Mouse (Mus musculus) small intestine, adult 2 months (tissue): Measurements from ENCODE around the gene Gm5460. TPM values are rescaled to one million over a fixed set of nuclear protein-coding genes. Genes with fewer than 3 reads are reported as not detected.

Source experiments
- H3K27ac ChIP-seq: fragments of 200-500 bp; 2 replicates; pipeline ENCODE4 v1.5.1; 2012; ENCODE audit warnings: low read depth, low read length, control low read depth, inconsistent platforms; ENCODE audit not compliant: insufficient read depth
- H3K27me3 ChIP-seq: fragments of 200-500 bp; 2 replicates; pipeline ENCODE4 v1.6.1; 2012; ENCODE audit warnings: mild to moderate bottlenecking, moderate library complexity, low read length, inconsistent platforms; ENCODE audit not compliant: control insufficient read depth, insufficient read depth
- H3K36me3 ChIP-seq: fragments of 200-500 bp; 2 replicates; pipeline ENCODE4 v1.6.1; 2012; ENCODE audit warnings: mild to moderate bottlenecking, low read length, control low read depth, inconsistent platforms; ENCODE audit not compliant: control insufficient read depth, insufficient read depth
- H3K4me1 ChIP-seq: fragments of 200-500 bp; 2 replicates; pipeline ENCODE4 v1.6.1; 2012; ENCODE audit warnings: low read length, inconsistent platforms, mixed read lengths; ENCODE audit not compliant: control insufficient read depth, insufficient read depth, insufficient read length
- H3K4me3 ChIP-seq: fragments of 200-500 bp; 2 replicates; pipeline ENCODE4 v1.5.1; 2012; ENCODE audit warnings: low read depth, mild to moderate bottlenecking, control low read depth, inconsistent platforms, low read length, moderate library complexity
- CTCF ChIP-seq: fragments of 200-500 bp; IDR thresholded peaks from 2 replicates; pipeline ENCODE4 v1.5.1; 2012; ENCODE audit warnings: low read depth, mild to moderate bottlenecking, control low read depth, inconsistent platforms, low read length, moderate library complexity, mixed read lengths; ENCODE audit not compliant: insufficient replicate concordance, insufficient read length; ENCODE audit errors: extremely low read depth
- POLR2A ChIP-seq: fragments of 200-500 bp; IDR thresholded peaks from 2 replicates; pipeline ENCODE4 v1.6.1; 2012; ENCODE audit warnings: low read depth, mild to moderate bottlenecking, control low read depth, inconsistent platforms, low read length, moderate library complexity
- WGBS: fragments of 180-500 bp; shearing (Covaris S2); methylation state at CpG from one replicate; pipeline ENCODE4 v1.1.7; 2018; 5-methylcytosine and 5-hydroxymethylcytosine counted together
- polyA plus RNA-seq: library from polyadenylated mRNA; depleted of rRNA; stranded (reverse); fragments of >200 nt; gene quantifications from 2 replicates; pipeline ENCODE4 v1.2.3, GENCODE M21; 2012

Gene Gm5460
- polyA plus RNA-seq, 1 experiment = not detected

DNA sequence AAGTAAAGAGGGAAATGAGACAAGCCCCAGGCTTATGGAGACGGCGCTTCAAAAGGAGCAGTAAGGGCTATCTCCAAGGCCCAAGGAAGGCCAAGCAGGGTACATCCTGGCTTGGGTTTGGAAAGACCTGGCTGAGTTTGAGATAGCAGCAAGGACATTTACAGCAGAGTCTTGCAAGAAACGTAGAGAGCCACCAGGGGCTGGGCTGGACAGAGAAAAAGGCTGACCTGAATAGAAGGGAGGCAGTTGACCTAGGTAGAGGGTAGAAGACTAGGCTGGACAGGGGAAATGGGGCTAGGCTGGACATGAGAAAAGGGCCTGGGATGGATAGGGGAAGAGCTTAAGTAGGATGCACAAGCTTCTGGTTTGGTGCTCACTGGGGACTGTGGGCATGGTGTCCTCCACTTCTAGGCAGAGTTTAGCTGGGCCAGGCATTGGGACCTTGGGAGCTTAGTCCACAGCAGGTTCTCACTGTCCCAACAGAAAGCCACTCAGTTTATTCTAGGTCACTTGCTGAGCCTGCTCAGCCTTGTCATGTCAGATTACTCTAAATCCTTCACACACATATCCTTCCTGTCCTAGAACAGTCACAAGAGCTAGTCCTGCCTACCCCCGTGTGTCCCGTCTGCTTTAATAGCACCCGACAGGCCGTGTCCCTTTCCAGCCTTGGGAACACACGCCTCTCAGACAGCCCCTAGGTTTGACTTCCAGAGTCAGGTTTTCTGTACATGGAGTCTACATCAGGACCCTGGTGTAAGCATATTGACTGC is 17.5 kb downstream of the Gm5460 start:
- TF ChIP-seq POLR2A (no peak), CTCF (no peak)
- no peak overlapping the region for H3K27ac ChIP-seq
- no peaks in the 10 kb centered on the region for H3K4me1 ChIP-seq
- H3K4me3 ChIP-seq = no peak overlapping the region
- H3K36me3 ChIP-seq = no peaks in the 10 kb centered on the region
- WGBS = 84% methylated on average over 8 of the region's 8 CpGs
- H3K27me3 ChIP-seq = no peaks in the 10 kb centered on the region

DNA sequence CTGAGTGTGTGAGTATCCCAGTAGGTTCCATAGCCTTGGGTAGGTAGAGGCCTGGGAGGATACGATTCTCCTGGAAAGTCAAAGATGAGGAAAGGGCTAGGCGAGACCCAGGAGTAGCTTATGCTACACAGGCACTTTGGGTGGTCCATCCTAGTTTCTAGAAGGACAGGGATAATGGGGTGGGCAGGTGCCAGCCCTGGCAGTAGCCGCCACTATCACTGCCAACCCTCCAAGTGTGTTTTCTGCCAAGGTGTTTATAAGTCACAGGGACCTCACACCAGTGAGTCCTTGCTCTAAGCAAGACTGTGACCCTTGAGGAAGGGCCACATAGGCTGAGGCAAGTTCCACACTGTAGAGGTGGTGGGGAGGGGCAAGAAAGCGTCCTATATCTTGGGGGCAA is 24.7 kb downstream of the Gm5460 start:
- no peak overlapping the region for H3K27ac ChIP-seq
- no peak overlapping the region for H3K4me3 ChIP-seq
- no peaks in the 10 kb centered on the region for H3K36me3 ChIP-seq
- TF ChIP-seq CTCF = no peak
- no peak for TF ChIP-seq POLR2A
- WGBS = 74% methylated on average over 4 of the region's 4 CpGs
- H3K27me3 ChIP-seq = no peaks in the 10 kb centered on the region
- H3K4me1 ChIP-seq = no peaks in the 10 kb centered on the region

DNA sequence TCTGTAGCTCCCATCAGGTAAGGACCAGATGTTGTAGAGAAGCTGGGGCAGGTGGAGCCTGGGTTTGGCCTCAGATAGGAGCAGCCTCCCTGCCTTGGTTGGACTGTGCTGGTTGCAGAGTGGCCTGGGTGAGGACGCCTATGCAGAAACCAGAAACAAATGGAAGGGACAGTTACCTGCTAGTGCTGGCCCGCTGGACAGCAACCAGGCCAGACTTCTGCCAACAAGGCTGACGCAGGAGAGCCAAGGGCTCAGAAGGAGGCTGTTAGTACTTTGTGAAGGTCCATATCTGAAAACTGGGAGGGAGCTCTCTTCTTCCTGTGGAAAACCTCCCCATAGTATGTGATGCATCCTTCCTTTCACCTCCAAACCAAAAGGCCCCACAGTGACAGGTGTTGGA is 26.8 kb downstream of the Gm5460 start:
- 45% methylated on average over 3 of the region's 3 CpGs for WGBS
- Histone ChIP-seq H3K27ac (no peak overlapping the region), H3K27me3 (no peaks in the 10 kb centered on the region), H3K36me3 (no peaks in the 10 kb centered on the region), H3K4me3 (no peak overlapping the region), H3K4me1 (no peaks in the 10 kb centered on the region)
- TF ChIP-seq POLR2A (no peak), CTCF (no peak)

DNA sequence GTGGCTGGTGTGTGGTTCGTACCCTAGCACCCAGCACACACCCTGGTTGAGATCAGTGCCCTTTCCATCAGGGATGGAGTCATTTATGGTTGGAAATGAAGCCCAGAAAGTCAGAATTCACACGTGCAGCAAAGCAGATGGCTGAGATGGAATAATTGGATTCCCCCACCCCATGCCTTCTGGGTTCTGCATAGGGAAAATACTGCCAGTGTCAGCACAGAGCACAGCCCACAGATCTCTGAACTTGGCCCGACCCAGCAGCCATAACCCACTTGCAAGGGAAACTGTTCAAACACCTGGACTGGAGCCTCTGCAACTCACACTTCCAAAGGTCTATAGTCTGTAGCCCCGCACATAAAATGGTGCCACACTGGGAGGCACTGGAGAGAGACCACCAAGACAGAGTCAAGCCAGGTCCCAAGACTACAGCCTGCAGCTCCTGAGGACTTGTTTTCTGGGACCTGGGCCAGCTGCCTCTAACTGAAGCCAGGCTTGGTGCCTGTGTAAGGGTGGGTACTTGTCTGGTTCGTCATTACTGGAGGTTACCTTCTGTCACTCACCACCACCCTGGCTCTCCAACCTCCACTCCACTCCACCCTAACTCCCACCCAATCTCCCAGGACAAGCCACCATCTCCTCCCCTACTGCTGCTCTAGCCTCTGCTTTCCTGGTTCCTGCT is 33.7 kb downstream of the Gm5460 start:
- H3K27me3 ChIP-seq = no peaks in the 10 kb centered on the region
- no peaks in the 10 kb centered on the region for H3K36me3 ChIP-seq
- H3K27ac ChIP-seq = no peak overlapping the region
- TF ChIP-seq CTCF (no peak), POLR2A (no peak)
- no peak overlapping the region for H3K4me3 ChIP-seq
- WGBS = 64% methylated on average over 5 of the region's 5 CpGs
- no peaks in the 10 kb centered on the region for H3K4me1 ChIP-seq

DNA sequence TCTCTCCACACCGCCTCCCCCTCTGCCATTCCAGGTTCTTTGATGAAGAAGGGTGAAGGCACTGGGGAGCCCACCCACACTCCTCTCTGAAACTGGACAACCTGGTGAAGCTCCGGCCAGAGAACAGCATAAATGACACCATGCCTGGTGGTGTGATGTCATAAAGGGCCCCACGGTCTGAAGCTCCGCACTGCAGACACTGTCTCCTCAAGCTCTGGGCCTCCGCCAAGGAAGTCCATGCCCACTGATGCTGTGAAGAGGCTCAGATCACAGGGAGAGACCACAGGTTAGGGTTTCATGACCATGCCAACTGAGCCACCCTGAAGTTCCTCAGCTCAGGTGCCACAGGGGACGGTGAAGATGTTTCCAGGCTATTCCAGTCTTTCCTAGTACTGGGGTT is 36.0 kb downstream of the Gm5460 start, which contains the start of gene Antxrl:
Antxrl (plus strand) TSS at position 192 of the 400 bp plus-strand sequence.
- no peak within 1 kb of the TSS for H3K27ac ChIP-seq
- no peaks in the 10 kb centered on the region for H3K27me3 ChIP-seq
- 88% methylated on average over 6 of the region's 6 CpGs for WGBS
- no peaks in the 10 kb centered on the region for H3K36me3 ChIP-seq
- no peak within 1 kb of the TSS for H3K4me3 ChIP-seq
- no peaks in the 10 kb centered on the region for H3K4me1 ChIP-seq
- no peak for TF ChIP-seq POLR2A
- TF ChIP-seq CTCF = no peak

DNA sequence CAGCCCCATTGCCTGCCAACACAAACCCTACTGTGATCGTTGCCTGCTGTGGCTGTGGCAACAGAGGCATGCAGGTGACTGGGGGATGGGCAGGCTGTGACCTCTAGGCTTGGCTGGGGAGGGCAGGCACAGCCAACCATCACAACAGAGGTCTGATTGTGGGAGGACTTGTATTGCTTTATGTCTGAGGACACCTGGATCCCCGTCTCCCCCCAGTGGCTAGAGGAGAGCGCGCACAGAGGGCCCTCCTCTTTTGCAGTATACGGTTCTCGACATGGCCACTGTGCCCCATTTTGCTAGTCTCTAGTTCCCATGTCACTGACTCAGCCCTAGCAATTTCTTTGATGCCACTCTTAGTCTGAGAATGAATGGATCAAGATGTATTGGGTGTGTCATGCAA is 55.1 kb downstream of the Gm5460 start:
- Histone ChIP-seq H3K27ac (no peak overlapping the region), H3K36me3 (no peaks in the 10 kb centered on the region), H3K27me3 (no peaks in the 10 kb centered on the region), H3K4me1 (peaks cover 3% of the 10 kb centered on the region; the same call in 1 of the 2 replicates), H3K4me3 (no peak overlapping the region)
- TF ChIP-seq CTCF (no peak), POLR2A (no peak)
- 74% methylated on average over 6 of the region's 6 CpGs for WGBS

DNA sequence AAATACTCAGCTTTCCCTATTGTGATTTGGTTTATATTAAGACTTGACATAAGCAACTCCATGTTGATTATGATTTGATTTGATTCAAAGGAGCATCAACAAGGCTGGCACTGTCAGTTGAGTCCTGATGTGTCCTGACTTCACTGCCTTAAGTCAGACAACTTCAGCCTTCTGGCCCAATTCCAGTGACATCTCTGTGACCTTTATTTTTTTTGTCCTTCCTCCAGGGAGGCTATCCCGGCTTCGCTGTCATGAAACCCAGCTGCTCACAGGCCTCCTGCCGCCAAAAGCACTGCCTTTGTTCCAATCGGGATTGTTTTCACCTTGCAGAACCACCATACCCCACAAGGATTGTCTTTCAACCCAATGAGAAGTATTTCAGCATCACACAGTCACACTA is 58.8 kb downstream of the Gm5460 start:
- Histone ChIP-seq H3K4me3 (no peak overlapping the region), H3K4me1 (peaks cover 3% of the 10 kb centered on the region; the same call in 1 of the 2 replicates), H3K27ac (no peak overlapping the region), H3K36me3 (no peaks in the 10 kb centered on the region), H3K27me3 (no peaks in the 10 kb centered on the region)
- WGBS = 44% methylated on average over 4 of the region's 4 CpGs
- TF ChIP-seq POLR2A (no peak), CTCF (no peak)
